Mouse (Mus musculus) brain, embryonic 14.5 days (tissue): ENCODE data around the gene Irak2.
A peak's percentile ranks its signal among the peaks of the same experiment; 100 is the strongest.

Experiments used
- CTCF ChIP-seq: fragments of 200-500 bp; IDR thresholded peaks from 2 replicates; pipeline ENCODE4 v1.5.1; 2012; ENCODE audit warnings: inconsistent platforms, mild to moderate bottlenecking, moderate library complexity, borderline replicate concordance; ENCODE audit not compliant: insufficient read depth, insufficient read length; ENCODE audit errors: extremely low read depth
- POLR2A ChIP-seq: fragments of 200-500 bp; IDR thresholded peaks from 2 replicates; pipeline ENCODE4 v1.6.1; 2012; ENCODE audit warnings: mild to moderate bottlenecking, inconsistent platforms, borderline replicate concordance; ENCODE audit not compliant: poor library complexity, insufficient read depth, insufficient read length, severe bottlenecking; ENCODE audit errors: extremely low read depth

- TF ChIP-seq CTCF (peak; percentile 51; the same call in 1 of the 2 replicates), POLR2A (peak; percentile 52; the same call in 1 of the 2 replicates)
Observed at GRCm38 (mm10) chr6:113604432-113605223, 33.6 kb upstream of the Irak2 start, which contains the start of gene Brk1.
